Mouse (Mus musculus) cerebellum, postnatal 36 days (tissue): Measurements from ENCODE around the gene Bag6.

Experiments
- DNase-seq, 2 experiments: peaks; one replicate each; pipeline ENCODE4 v3.0.0; 2021 to 2022; ENCODE audit warnings: mixed read lengths in 2 of 2

Bag6 gene

DNA sequence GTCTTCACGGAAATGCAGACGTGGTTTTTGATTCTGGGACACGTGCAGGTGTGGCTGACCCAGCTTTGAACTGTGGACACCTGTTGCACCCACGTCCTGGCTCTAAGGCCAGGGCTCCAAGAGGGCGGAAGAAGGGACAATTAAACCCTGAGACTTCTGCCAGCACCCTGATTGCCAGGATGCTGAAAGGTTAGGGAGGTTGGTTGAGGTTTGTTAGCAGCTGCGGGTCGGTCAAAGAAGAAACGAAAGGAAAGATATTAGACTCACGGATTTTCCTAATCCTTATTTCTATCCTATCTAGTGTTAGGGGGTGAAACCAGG lies 61.3 kb downstream of the Bag6 start:
- no peak for DNase-seq
